Mouse (Mus musculus) c-Kit-positive CD71-positive TER-119-positive erythroid progenitor cells, embryonic 14.5 days (primary cell): Measurements from ENCODE around the gene Car5b.
A peak's percentile ranks its signal among the peaks of the same experiment; 100 is the strongest.

Experiments used
- DNase-seq: peaks from one replicate; pipeline ENCODE4 v3.0.0-alpha.2; 2013; ENCODE audit warnings: low spot score

The Car5b gene

DNA sequence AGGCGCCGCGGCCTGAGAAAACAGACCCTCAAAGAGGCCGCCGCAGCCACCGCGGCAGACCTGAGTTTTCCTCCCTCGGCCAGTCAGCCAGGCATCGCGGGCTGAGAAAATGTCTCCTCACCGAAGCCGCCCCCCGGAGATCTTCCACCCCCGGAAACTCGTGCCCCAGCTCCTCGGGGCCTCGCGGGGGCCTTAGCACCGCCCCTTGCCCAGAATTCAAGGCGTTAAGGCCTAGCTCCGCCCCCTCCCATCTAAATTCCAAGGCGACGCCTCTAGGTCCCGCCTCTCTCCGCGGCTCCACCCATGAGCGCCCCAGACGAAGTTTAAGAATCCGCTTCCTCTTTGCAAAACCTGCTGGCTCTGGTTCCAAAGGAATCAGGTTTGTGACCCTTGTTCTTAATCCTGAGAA lies 69.3 kb downstream of the Car5b start, which contains the start of gene Zrsr2:
Zrsr2 (minus strand) TSS at position 195 of the 409 bp plus-strand sequence.
- DNase-seq, result peak; percentile 85

DNA sequence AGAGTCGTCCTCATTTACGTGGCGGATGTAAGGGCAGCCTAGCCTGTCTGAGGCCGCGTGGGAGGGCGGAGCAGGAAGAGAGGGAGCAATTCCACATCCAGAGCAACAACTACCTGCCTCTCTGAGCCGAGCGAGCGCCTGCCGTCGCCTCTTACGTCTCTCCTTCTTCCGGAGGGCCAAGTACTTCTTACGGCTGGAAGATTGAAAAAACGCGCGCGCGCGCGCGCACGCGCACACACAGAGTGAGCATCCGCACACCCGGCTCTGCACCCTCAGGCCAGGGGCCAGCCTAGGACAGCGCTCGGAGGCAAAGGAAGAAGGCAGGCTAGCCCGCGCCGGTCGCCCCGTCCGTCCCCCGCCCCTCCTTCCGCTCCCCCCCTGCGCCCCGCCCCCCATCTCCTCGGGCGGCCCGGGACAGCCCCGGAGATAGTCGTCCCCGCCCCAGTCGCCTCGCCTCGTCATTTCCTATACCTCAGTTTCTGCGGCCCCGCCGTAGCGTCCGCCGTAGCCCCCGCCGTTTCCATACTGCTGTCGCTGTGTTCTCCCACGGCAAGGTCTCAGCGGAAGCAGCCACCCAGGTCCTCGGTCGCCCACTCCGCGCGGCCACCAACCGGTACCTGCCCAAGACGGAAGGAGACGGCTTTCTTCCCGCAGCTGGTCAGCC lies 69.9 kb downstream of the Car5b start:
- peak; percentile 65 for DNase-seq

- no peak for DNase-seq
These were observed 70.4 kb downstream of the Car5b start for GRCm38 (mm10) chrX:163957381-163957780.

GRCm38 (mm10) chrX:163951618-163952017 lies 76.2 kb downstream of the Car5b start:
- DNase-seq, result no peak

GRCm38 (mm10) chrX:163944381-163944780 lies 83.4 kb downstream of the Car5b start:
- DNase-seq, result no peak

DNA sequence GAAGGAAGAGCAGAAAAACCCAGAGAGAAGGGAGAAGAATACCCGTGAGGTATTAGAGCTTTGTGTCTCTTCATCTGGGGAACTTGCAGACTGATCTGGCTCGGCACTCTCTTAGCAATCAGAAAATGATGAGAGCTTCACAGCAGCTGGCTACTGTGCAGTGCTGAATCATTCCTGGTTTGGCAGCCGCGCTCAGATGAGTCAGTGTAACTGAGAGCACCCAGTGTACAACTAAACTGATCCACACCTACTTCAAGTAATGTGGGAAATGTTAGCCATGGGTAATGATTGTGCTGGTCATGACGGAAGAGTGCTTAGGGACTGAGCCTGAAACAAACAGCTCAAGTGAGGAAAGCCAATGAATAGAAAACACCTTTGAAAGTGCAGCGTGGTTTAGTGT lies 89.2 kb downstream of the Car5b start:
- DNase-seq, result no peak

GRCm38 (mm10) chrX:163934731-163935130 lies 93.1 kb downstream of the Car5b start:
- DNase-seq, result no peak

DNA sequence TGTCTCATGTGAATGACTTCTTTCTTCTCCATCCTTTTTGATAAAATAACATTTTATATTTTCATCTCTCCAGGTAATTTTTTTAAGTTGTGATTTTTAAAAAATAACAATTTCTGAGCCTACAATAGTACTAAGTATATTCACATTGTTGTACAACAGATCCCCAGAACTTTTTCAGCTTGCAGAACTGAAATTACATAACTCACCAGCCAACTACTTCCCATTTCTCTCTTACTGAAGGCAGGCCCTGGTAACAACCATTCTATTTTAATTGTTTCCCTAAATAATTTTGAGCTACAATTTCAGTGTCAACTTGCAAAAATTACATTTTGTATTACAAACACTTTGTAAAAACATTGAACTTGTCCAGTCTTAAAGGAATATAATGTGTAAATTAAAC lies 98.2 kb downstream of the Car5b start:
- no peak for DNase-seq
